Mouse (Mus musculus): ENCODE results near the gene Uhrf2. TPM values are rescaled to one million over a fixed set of nuclear protein-coding genes. Genes with fewer than 3 reads are reported as not detected.
A peak's percentile ranks its signal among the peaks of the same experiment; 100 is the strongest.

Gene Uhrf2
- total RNA-seq, 2 experiments from 2014 or later = 29.7 to 34.7 TPM

GRCm38 (mm10) chr19:30045857-30046256, 15.5 kb downstream of the Uhrf2 start:
- no peak for DNase-seq (ENCODE audit: low spot score in 2 of 2)

GRCm38 (mm10) chr19:30050584-30050983, 20.3 kb downstream of the Uhrf2 start:
- DNase-seq (ENCODE audit: low spot score in 2 of 2) = no peak

GRCm38 (mm10) chr19:30051479-30051878, 21.2 kb downstream of the Uhrf2 start:
- DNase-seq (ENCODE audit: low spot score in 2 of 2) = no peak

GRCm38 (mm10) chr19:30054218-30054617, 23.9 kb downstream of the Uhrf2 start:
- DNase-seq (ENCODE audit: low spot score in 2 of 2) = no peak

- no peak for DNase-seq (ENCODE audit: low spot score in 2 of 2)
Measured at GRCm38 (mm10) chr19:30065797-30066196, 35.5 kb downstream of the Uhrf2 start.

- no peak for DNase-seq (ENCODE audit: low spot score in 2 of 2)
Measured at GRCm38 (mm10) chr19:30090163-30090562, 59.9 kb downstream of the Uhrf2 start.

GRCm38 (mm10) chr19:30091644-30092295, 61.5 kb downstream of the Uhrf2 start:
- peak in 1 of 2 experiments; percentile 6 for DNase-seq (ENCODE audit: low spot score in 2 of 2)

GRCm38 (mm10) chr19:30096186-30096585, 65.9 kb downstream of the Uhrf2 start:
- DNase-seq (ENCODE audit: low spot score in 2 of 2) = no peak

DNA sequence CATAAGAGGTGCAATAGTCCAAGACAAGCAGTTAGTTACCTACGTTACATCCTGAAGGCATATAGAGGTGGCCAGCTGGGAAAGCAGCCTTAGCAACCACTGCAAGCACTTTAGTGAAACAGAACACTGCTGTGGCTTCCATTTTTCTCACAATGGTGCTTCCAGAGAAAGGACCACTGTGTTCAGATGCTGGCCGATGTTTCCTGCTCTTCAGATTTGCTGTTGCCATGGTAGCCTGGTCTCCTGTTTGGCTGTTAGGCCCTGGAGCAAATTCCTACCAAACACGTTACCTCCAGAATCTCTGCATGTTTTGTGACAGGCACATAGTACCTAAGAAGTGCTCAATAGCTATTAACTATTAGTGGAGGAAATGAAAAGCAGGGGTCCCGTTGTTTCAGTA, 66.7 kb downstream of the Uhrf2 start:
- no peak for DNase-seq (ENCODE audit: low spot score in 2 of 2)

- DNase-seq (ENCODE audit: low spot score in 2 of 2) = no peak
Measured at GRCm38 (mm10) chr19:30100571-30100970, 70.3 kb downstream of the Uhrf2 start.

DNA sequence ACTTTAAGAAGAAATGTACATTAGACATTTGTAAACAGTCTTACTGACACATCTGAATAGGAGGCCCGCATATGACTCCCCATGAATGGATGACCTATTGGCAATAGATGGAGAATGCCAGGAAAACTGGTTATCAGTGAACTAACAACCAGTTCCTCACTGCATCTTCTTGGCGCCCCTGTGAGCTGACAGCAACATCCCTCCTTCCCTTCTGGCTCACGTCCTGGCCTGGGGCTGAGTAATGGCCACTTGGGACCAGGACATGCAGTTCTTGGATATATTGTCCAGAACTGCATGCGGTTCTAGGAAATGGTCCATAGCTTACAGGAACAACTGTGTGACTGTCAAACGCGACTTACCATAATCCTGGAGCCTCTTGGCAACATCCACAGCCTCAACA, 72.3 kb downstream of the Uhrf2 start:
- peak in 1 of 2 experiments; percentile 22 for DNase-seq (ENCODE audit: low spot score in 2 of 2)

- DNase-seq (ENCODE audit: low spot score in 2 of 2) = no peak
Measured at GRCm38 (mm10) chr19:30105045-30105842, 74.9 kb downstream of the Uhrf2 start.

- no peak for DNase-seq (ENCODE audit: low spot score in 2 of 2)
Measured at GRCm38 (mm10) chr19:30107221-30107845, 77.0 kb downstream of the Uhrf2 start.

DNA sequence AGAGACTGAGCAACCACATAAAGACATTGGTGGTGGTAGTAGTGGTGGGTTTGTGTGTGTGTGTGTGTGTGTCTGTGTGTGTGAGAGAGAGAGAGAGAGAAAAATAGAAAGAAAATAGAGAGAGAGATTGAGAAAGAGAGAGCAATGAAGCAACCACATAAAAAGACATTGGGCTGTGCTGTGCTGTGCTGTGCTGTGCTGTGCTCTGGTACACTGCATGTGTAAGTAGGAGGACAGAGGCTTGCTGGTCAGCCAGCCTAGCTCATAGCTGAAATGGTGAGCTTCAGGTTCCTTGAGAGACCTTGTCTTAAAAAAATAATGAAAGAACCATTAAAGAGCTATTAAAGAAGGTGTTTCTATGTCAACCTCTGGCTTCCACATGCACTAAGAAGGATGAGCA, 78.3 kb downstream of the Uhrf2 start:
- DNase-seq (ENCODE audit: low spot score in 2 of 2) = no peak

- no peak for DNase-seq (ENCODE audit: low spot score in 2 of 2)
Measured at GRCm38 (mm10) chr19:30109122-30109521, 78.8 kb downstream of the Uhrf2 start.

GRCm38 (mm10) chr19:30111421-30111820, 81.1 kb downstream of the Uhrf2 start:
- no peak for DNase-seq (ENCODE audit: low spot score in 2 of 2)

DNA sequence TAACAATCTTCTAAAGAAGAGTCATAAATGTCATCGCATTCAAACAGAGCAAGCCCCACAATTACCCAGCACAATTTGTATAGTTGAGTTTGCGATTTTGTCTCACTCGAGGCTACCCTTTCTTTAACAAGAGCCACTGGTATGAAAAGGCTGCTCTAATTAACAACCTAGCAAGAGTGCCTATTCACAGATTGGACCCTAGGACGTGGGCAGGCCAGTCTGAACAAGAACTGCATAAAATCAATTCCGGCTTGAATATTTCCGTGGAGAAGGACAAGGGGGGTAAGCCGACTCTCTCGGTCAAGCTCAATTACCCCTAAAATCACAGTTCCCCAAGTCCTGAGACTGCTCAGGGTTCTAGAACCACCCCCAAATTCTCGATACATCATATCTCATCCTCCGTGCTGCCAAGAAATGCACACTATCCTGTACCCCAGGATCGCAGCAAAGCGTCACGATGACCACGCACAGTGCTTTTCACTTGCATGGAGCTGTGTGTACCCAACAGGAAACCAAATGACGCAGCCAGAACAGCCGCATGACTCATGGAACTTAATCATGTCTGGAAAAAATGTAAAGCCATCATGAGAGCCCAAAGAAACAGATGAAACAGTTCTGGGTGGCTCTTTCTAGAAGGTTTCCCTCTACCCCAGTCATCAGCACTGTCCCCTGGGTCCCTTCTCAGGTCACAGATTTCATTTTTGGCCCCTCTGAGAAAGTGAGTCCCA, 82.8 kb downstream of the Uhrf2 start:
- DNase-seq (ENCODE audit: low spot score in 2 of 2) = no peak

DNA sequence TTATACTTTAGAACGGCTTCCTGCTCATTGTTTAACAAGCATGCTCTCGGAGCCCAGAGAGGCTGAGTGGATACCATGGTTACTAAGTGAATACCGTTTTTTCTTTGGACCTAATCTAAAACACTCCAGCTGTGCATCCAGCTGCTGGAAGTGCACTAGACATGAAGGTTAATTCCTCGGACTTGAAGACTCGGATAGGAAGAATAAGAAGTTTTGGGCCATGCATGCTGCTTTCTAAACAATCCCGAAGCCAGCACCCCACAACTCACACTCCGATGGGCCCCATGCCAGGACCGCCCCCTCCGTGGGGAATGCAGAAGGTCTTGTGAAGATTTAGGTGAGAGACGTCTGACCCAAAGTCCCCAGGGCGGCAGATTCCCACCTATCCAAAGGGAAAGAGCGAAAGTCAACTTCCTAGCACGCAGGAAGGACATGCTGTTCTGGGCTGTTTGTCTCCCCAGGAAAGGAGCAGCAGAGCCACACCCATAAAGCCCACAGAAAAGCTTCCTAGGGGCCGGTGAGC, 84.7 kb downstream of the Uhrf2 start:
- peak in 1 of 2 experiments; percentile 12 for DNase-seq (ENCODE audit: low spot score in 2 of 2)

DNA sequence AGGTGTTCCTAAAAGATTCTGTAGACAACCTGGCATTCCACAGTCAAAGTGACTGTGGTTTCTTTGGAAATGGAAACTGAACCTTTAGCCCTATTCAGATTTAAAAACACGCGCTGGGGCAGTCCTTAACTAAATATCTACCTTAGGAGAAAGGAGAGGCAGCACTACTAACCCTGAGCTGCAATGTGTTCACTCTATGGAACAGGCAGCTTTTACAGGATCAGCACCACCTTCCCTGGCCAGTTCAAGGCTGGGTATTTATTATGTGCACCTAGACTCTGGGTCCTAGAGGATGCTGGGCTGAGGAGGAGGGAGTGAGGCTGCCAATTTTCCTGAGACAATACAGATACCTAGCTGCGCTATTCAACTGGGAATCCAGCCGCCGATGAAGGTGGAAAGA, 85.3 kb downstream of the Uhrf2 start:
- no peak for DNase-seq (ENCODE audit: low spot score in 2 of 2)

DNA sequence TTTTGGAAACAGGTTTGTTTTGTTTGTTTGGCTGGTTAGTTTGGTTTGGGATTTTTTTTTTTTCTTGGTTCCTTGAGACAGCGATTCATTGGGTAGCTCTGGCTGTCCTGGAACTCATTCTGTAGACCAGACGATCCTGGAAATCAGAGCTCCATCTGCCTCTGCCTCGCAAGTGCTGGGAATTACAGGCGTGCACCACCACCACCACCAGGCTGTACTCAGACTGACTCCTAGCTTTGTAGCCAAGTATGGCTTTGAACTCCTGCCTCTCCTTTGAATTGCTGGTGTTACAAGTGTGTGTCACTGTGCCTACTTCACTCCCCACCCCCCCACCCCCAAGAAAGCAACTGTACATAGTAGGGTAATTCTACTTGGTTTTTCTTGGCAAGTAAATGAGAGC, 86.9 kb downstream of the Uhrf2 start:
- DNase-seq (ENCODE audit: low spot score in 2 of 2) = no peak

DNA sequence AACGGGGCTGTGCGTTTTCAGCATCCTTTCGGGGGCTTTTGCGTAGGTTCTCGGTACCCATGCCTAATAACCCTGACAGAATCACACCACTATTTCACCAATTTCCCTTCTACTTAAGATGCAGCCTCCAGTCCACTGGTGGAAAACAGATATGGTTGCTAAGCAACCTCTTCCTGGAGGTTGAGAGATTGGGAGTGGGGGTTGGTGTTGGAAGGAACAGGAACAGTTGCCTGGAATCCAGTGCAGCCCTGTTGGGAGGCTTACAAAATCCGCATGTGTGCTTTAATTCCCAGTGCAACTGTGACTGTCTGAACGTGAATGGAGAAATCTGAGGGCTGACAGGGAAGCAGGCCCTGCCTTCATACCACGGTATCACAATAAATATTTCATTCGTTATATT, 87.5 kb downstream of the Uhrf2 start:
- no peak for DNase-seq (ENCODE audit: low spot score in 2 of 2)
